Mouse (Mus musculus): ENCODE measurements around the gene Ift27.

DNA sequence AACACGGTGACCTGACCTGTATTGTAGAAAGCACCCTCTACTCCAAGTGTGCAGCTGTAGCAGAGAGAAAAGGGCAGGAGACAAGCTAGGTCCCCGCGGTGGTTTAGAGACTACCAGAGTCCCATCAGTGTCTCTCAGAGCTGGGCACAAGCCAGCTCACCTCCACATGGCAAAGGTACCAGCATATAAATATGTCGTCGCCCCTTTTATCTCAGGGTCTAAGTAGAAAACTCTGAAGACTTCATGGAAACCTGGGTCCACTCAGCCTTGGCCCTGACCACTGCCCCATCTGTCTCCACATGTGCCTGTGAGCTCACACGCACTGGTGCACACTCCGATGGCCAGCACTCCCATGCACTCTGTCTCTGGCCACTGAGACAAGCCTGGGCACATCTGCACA lies 15.7 kb upstream of the Ift27 start:
- TF ChIP-seq CTCF (IDR thresholded peaks at IDR 0.05) (no peak), EP300 (IDR thresholded peaks at IDR 0.05) (no peak)
